Mouse (Mus musculus): Measurements from ENCODE around the gene Ccdc6. TPM values are rescaled to one million over a fixed set of nuclear protein-coding genes. Genes with fewer than 3 reads are reported as not detected.

The Ccdc6 gene
- polyA plus RNA-seq, 1 experiment from 2014 or later, result 14.4 TPM

- H3K9ac ChIP-seq, result no peak overlapping the region
These were observed 22.5 kb downstream of the Ccdc6 start for GRCm38 (mm10) chr10:70119451-70119850.

GRCm38 (mm10) chr10:70119851-70120370 lies 23.0 kb downstream of the Ccdc6 start:
- no peak overlapping the region for H3K27ac ChIP-seq
- no peak for ATAC-seq (ENCODE audit: insufficient number of reproducible peaks, insufficient read depth, low FRiP score, low TSS enrichment)
- peaks cover 18% of the 10 kb centered on the region for H3K4me1 ChIP-seq
- no peak overlapping the region for H3K4me2 ChIP-seq (replicated peaks)
- 50% methylated on average over 9 of the region's 9 CpGs for WGBS
- H3K27me3 ChIP-seq, result no peaks in the 10 kb centered on the region
- no peak overlapping the region for H3K9ac ChIP-seq
- no peaks in the 10 kb centered on the region for H3K36me3 ChIP-seq
- no peaks in the 10 kb centered on the region for H3K9me3 ChIP-seq
- H3K4me3 ChIP-seq, result no peak overlapping the region

More at GRCm38 (mm10) chr10:70119451-70119850, 22.5 kb downstream of the Ccdc6 start:
- no peak overlapping the region for H3K27ac ChIP-seq
- no peaks in the 10 kb centered on the region for H3K9me3 ChIP-seq
- WGBS, result 41% methylated on average over 9 of the region's 9 CpGs
- peaks cover 18% of the 10 kb centered on the region for H3K4me1 ChIP-seq
- no peak overlapping the region for H3K4me3 ChIP-seq
- ATAC-seq (ENCODE audit: insufficient number of reproducible peaks, insufficient read depth, low FRiP score, low TSS enrichment), result no peak
- no peak overlapping the region for H3K4me2 ChIP-seq (replicated peaks)
- H3K27me3 ChIP-seq, result no peaks in the 10 kb centered on the region
- no peaks in the 10 kb centered on the region for H3K36me3 ChIP-seq

GRCm38 (mm10) chr10:70120671-70121405 lies 23.9 kb downstream of the Ccdc6 start:
- 76% methylated on average over 17 of the region's 17 CpGs for WGBS
- peaks cover 18% of the 10 kb centered on the region for H3K4me1 ChIP-seq
- no peak for ATAC-seq (ENCODE audit: insufficient number of reproducible peaks, insufficient read depth, low FRiP score, low TSS enrichment)
- H3K27me3 ChIP-seq, result no peaks in the 10 kb centered on the region
- H3K9me3 ChIP-seq, result no peaks in the 10 kb centered on the region
- no peak overlapping the region for H3K4me2 ChIP-seq (replicated peaks)
- peak overlapping the region; percentile 17; the same call in 1 of the 2 replicates for H3K27ac ChIP-seq
- H3K36me3 ChIP-seq, result no peaks in the 10 kb centered on the region
- H3K9ac ChIP-seq, result no peak overlapping the region
- H3K4me3 ChIP-seq, result no peak overlapping the region

GRCm38 (mm10) chr10:70121406-70121695 lies 24.4 kb downstream of the Ccdc6 start:
- ATAC-seq (ENCODE audit: insufficient number of reproducible peaks, insufficient read depth, low FRiP score, low TSS enrichment), result no peak
- Histone ChIP-seq H3K9ac (no peak overlapping the region), H3K4me2 (replicated peaks) (no peak overlapping the region), H3K9me3 (no peaks in the 10 kb centered on the region), H3K36me3 (no peaks in the 10 kb centered on the region), H3K4me1 (peaks cover 18% of the 10 kb centered on the region), H3K27me3 (no peaks in the 10 kb centered on the region), H3K27ac (no peak overlapping the region), H3K4me3 (no peak overlapping the region)
- 90% methylated on average over 8 of the region's 8 CpGs for WGBS

- ATAC-seq (ENCODE audit: insufficient number of reproducible peaks, insufficient read depth, low FRiP score, low TSS enrichment), result no peak
These were observed 26.5 kb downstream of the Ccdc6 start for GRCm38 (mm10) chr10:70123454-70123853.

GRCm38 (mm10) chr10:70125491-70125890 lies 28.6 kb downstream of the Ccdc6 start:
- Histone ChIP-seq H3K9ac (no peak overlapping the region), H3K4me1 (peaks cover 4% of the 10 kb centered on the region), H3K36me3 (no peaks in the 10 kb centered on the region), H3K27me3 (no peaks in the 10 kb centered on the region), H3K9me3 (no peaks in the 10 kb centered on the region), H3K27ac (no peak overlapping the region), H3K4me2 (replicated peaks) (no peak overlapping the region), H3K4me3 (no peak overlapping the region)
- WGBS, result 77% methylated on average over 7 of the region's 7 CpGs
- no peak for ATAC-seq (ENCODE audit: insufficient number of reproducible peaks, insufficient read depth, low FRiP score, low TSS enrichment)

More at GRCm38 (mm10) chr10:70123454-70123853, 26.5 kb downstream of the Ccdc6 start:
- peaks cover 15% of the 10 kb centered on the region for H3K4me1 ChIP-seq
- 94% methylated on average over 2 of the region's 2 CpGs for WGBS
- no peak overlapping the region for H3K9ac ChIP-seq
- no peak overlapping the region for H3K4me3 ChIP-seq
- H3K27ac ChIP-seq, result no peak overlapping the region
- no peaks in the 10 kb centered on the region for H3K9me3 ChIP-seq
- H3K27me3 ChIP-seq, result no peaks in the 10 kb centered on the region
- H3K4me2 ChIP-seq (replicated peaks), result no peak overlapping the region
- no peaks in the 10 kb centered on the region for H3K36me3 ChIP-seq

GRCm38 (mm10) chr10:70127273-70127672 lies 30.4 kb downstream of the Ccdc6 start:
- H3K27ac ChIP-seq, result no peak overlapping the region
- H3K9ac ChIP-seq, result no peak overlapping the region
- 79% methylated on average over 8 of the region's 8 CpGs for WGBS
- H3K4me1 ChIP-seq, result no peaks in the 10 kb centered on the region
- no peak for ATAC-seq (ENCODE audit: insufficient number of reproducible peaks, insufficient read depth, low FRiP score, low TSS enrichment)
- H3K4me2 ChIP-seq (replicated peaks), result no peak overlapping the region
- H3K4me3 ChIP-seq, result no peak overlapping the region
- no peaks in the 10 kb centered on the region for H3K27me3 ChIP-seq
- no peaks in the 10 kb centered on the region for H3K36me3 ChIP-seq
- no peaks in the 10 kb centered on the region for H3K9me3 ChIP-seq

GRCm38 (mm10) chr10:70128408-70128807 lies 31.5 kb downstream of the Ccdc6 start:
- Histone ChIP-seq H3K27me3 (no peaks in the 10 kb centered on the region), H3K27ac (no peak overlapping the region), H3K36me3 (no peaks in the 10 kb centered on the region), H3K9me3 (no peaks in the 10 kb centered on the region), H3K4me1 (peaks cover 11% of the 10 kb centered on the region; the same call in 1 of the 2 replicates), H3K4me2 (replicated peaks) (no peak overlapping the region), H3K4me3 (no peak overlapping the region), H3K9ac (no peak overlapping the region)
- 90% methylated on average over 8 of the region's 8 CpGs for WGBS
- no peak for ATAC-seq (ENCODE audit: insufficient number of reproducible peaks, insufficient read depth, low FRiP score, low TSS enrichment)

- Histone ChIP-seq H3K36me3 (no peaks in the 10 kb centered on the region), H3K9ac (no peak overlapping the region), H3K9me3 (no peaks in the 10 kb centered on the region), H3K4me2 (replicated peaks) (no peak overlapping the region), H3K4me3 (no peak overlapping the region), H3K4me1 (peaks cover 11% of the 10 kb centered on the region; the same call in 1 of the 2 replicates), H3K27me3 (no peaks in the 10 kb centered on the region), H3K27ac (no peak overlapping the region)
- WGBS, result 91% methylated on average over 5 of the region's 5 CpGs
- ATAC-seq (ENCODE audit: insufficient number of reproducible peaks, insufficient read depth, low FRiP score, low TSS enrichment), result no peak
These were observed 35.2 kb downstream of the Ccdc6 start for GRCm38 (mm10) chr10:70132087-70132560.

- 87% methylated on average over 6 of the region's 6 CpGs for WGBS
- no peak overlapping the region for H3K4me3 ChIP-seq
- peaks cover 11% of the 10 kb centered on the region; the same call in 1 of the 2 replicates for H3K4me1 ChIP-seq
- no peak overlapping the region for H3K27ac ChIP-seq
- no peak overlapping the region for H3K9ac ChIP-seq
- no peak overlapping the region for H3K4me2 ChIP-seq (replicated peaks)
- no peaks in the 10 kb centered on the region for H3K9me3 ChIP-seq
- no peaks in the 10 kb centered on the region for H3K27me3 ChIP-seq
- no peaks in the 10 kb centered on the region for H3K36me3 ChIP-seq
- ATAC-seq (ENCODE audit: insufficient number of reproducible peaks, insufficient read depth, low FRiP score, low TSS enrichment), result no peak
These were observed 35.8 kb downstream of the Ccdc6 start for GRCm38 (mm10) chr10:70132714-70133113.

GRCm38 (mm10) chr10:70133188-70133587 lies 36.3 kb downstream of the Ccdc6 start:
- no peak overlapping the region for H3K9ac ChIP-seq
- H3K27ac ChIP-seq, result no peak overlapping the region
- peaks cover 11% of the 10 kb centered on the region; the same call in 1 of the 2 replicates for H3K4me1 ChIP-seq
- no peaks in the 10 kb centered on the region for H3K9me3 ChIP-seq
- no peak for ATAC-seq (ENCODE audit: insufficient number of reproducible peaks, insufficient read depth, low FRiP score, low TSS enrichment)
- no peak overlapping the region for H3K4me2 ChIP-seq (replicated peaks)
- no peaks in the 10 kb centered on the region for H3K27me3 ChIP-seq
- WGBS, result 80% methylated on average over 6 of the region's 6 CpGs
- no peak overlapping the region for H3K4me3 ChIP-seq
- no peaks in the 10 kb centered on the region for H3K36me3 ChIP-seq

GRCm38 (mm10) chr10:70135680-70136079 lies 38.8 kb downstream of the Ccdc6 start:
- no peak for ATAC-seq (ENCODE audit: insufficient number of reproducible peaks, insufficient read depth, low FRiP score, low TSS enrichment)
- WGBS, result 85% methylated on average over 5 of the region's 5 CpGs

More at GRCm38 (mm10) chr10:70135680-70136079, 38.8 kb downstream of the Ccdc6 start:
- Histone ChIP-seq H3K27me3 (no peaks in the 10 kb centered on the region), H3K27ac (no peak overlapping the region), H3K4me1 (peaks cover 11% of the 10 kb centered on the region; the same call in 1 of the 2 replicates), H3K4me2 (replicated peaks) (no peak overlapping the region), H3K9me3 (no peaks in the 10 kb centered on the region), H3K4me3 (no peak overlapping the region), H3K36me3 (no peaks in the 10 kb centered on the region), H3K9ac (no peak overlapping the region)
